Mouse (Mus musculus): ENCODE measurements around the gene Fcer1g. TPM values are rescaled to one million over a fixed set of nuclear protein-coding genes. Genes with fewer than 3 reads are reported as not detected.

Gene Fcer1g
- total RNA-seq, 2 experiments from 2014 or later: 3.7 to 14.3 TPM

DNA sequence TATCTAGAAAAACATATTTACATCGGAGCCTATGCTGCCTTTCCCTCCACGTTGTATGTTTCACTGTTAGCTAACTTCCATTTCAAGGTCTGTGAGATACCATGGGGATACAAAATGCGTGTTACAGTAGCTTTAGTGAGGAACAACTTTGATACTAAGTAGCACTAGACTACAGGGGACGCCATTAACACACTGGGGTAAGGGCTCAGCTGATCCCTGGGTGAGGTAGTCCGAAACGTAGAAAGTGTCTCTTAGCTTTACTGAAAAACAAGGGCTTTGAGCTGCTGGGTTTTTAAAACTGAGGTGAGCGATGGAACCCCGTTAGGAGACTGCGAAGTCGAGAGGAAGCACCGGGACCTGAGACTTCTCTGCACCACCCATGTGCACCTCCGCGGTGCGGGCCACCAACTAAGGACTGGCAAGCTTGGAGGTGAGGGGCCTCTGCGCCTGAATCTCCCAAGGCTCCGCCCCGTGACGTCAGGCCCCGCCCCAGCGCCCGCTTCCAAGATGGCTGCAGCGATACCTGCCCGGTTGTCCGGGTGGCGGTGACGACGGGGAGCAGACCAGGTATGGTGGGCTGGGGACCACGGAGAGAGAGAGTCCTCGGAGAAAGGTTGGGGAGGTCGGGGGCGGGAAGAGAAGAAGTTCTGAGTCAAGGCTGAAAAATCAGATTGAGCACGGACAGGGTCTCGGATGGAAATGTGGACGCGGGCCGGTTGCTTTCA lies 35.8 kb upstream of the Fcer1g start, which contains the start of gene B4galt3:
Gene B4galt3 (plus strand): TSS at position 481 of the 725 bp plus-strand sequence.
- ATAC-seq (replicated peaks; ENCODE audit: low FRiP score, low TSS enrichment, poor library complexity, severe bottlenecking): peak; percentile 97

- no peak for ATAC-seq (replicated peaks; ENCODE audit: low FRiP score, low TSS enrichment, poor library complexity, severe bottlenecking)
These were observed 34.2 kb upstream of the Fcer1g start for GRCm38 (mm10) chr1:171268341-171268740.

DNA sequence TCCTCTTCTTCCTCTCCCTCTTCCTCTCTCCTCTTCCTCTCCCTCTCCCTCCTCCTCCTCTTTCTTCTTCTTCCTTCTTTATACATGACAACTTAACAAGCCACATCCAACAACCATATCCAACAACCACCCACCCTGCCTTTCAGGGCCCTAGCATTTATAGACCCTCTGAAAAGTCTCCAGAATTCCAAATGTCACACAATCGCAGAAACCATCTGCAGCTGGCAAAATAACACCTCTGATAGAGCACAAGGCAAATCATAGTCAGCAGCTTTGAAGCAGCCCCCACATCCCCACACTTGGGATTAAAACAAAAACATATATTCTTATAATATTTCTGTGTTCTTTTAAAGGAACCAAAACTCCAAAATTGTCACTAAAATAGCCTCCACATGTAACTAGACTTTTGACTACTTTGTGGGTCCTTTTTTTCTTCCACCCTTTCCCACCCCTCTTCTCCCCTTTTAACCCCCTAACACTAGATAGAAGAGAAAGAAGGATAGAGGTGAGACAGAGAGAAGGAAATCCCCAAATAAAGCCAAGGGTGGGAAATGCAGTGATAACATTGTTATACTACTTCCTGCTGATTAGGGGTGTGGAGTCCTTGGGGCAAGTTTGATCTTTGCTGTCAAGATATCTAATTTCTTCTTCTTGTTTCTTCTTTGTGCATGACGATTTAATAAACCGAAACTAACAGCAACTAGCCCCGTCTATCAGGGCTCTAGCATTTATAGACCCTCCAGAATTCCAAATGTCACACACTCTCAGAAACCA lies 32.0 kb upstream of the Fcer1g start:
- ATAC-seq (replicated peaks; ENCODE audit: low FRiP score, low TSS enrichment, poor library complexity, severe bottlenecking): no peak

GRCm38 (mm10) chr1:171263666-171264461 lies 29.7 kb upstream of the Fcer1g start:
- no peak for ATAC-seq (replicated peaks; ENCODE audit: low FRiP score, low TSS enrichment, poor library complexity, severe bottlenecking)

DNA sequence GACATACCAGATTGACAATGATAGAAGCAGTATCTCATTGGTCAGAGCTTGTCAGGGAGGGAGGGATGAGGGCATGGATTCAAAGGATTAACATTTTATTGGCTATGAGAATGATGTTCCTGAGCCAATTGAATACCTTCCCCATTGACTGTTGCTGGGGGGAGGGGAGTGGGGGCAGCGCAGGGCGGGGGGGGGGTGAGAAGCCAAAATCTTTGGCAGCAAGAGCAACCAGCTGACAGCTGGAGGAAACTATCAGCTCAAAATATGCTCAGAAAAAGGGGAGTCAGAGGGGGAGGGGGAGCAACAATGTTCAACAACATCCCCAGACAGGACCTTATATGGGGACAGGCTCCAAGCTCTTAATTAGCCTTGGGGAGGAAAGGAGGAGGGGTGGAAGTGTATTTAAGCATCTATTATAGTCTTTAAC lies 29.0 kb upstream of the Fcer1g start:
- ATAC-seq (replicated peaks; ENCODE audit: low FRiP score, low TSS enrichment, poor library complexity, severe bottlenecking): no peak

GRCm38 (mm10) chr1:171262594-171263130 lies 28.5 kb upstream of the Fcer1g start:
- ATAC-seq (replicated peaks; ENCODE audit: low FRiP score, low TSS enrichment, poor library complexity, severe bottlenecking): peak; percentile 25; the same call in 1 of the 2 replicates

GRCm38 (mm10) chr1:171260316-171260715 lies 26.2 kb upstream of the Fcer1g start:
- ATAC-seq (replicated peaks; ENCODE audit: low FRiP score, low TSS enrichment, poor library complexity, severe bottlenecking): no peak

DNA sequence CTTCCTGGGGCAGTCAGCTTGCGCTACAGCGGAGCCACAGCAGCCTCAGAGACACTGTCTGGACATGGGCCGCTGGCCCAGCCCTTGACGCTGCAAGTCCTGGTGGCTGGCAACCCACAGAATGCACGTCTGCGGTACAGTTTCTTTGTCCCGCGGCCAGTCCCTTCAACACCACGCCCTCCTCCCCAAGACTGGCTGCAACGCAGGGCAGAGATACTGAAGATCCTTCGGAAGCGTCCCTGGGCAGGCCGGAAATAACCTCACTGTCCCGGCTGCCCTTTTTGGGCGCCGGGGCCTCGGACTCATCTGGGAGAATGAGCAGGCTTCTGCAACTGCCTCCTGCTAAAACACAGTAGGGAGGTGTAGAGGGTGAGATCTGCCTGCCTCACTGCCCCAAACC lies 24.8 kb upstream of the Fcer1g start:
- 0 out of 2 replicates have a peak, but pooled peaks have one; percentile 17 for ATAC-seq (replicated peaks; ENCODE audit: low FRiP score, low TSS enrichment, poor library complexity, severe bottlenecking)

DNA sequence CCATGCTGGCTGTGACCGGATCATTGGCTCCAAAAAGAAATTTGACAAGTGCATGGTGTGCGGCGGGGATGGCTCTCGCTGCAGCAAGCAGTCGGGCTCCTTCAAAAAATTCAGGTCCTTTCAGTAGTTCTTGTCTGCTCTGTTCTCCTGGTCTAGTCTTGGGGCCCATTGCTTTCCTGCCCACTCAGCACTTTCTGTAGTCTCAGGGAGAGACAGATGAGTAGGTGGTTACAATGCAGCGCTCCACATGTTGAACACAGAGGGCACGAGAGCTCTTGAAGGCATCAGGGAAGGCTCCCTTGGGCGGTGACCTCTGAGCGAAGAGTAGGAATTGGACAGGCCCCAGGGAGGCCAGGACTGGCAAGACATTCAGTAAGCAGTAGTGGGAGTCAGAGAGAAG lies 23.6 kb upstream of the Fcer1g start:
- no peak for ATAC-seq (replicated peaks; ENCODE audit: low FRiP score, low TSS enrichment, poor library complexity, severe bottlenecking)

DNA sequence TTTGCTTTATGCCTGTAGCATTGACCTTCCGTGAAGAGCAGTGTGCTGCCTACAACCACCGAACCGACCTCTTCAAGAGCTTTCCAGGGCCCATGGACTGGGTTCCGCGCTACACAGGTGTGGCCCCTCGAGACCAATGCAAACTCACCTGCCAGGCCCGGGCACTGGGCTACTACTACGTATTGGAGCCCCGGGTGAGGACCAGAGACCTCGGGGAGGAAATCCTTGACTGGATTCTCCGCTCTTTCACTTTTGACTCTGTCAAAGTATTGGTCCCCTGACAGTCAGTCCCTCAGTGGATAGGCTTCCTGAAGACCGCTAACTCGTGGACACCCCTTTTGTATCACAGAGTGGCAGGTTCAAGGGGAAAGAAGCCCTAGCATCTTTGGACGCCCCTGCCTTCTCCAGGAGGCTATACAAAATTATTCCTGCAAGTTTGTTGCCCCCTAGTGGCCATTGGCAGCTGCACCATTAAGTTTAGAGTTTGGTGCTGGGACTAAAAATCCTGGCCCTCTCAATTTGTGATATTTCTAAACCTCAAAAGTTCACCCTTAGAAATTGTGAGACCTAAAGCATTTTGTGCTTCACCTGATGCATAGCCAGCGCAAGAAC lies 22.9 kb upstream of the Fcer1g start:
- ATAC-seq (replicated peaks; ENCODE audit: low FRiP score, low TSS enrichment, poor library complexity, severe bottlenecking): peak; percentile 64

DNA sequence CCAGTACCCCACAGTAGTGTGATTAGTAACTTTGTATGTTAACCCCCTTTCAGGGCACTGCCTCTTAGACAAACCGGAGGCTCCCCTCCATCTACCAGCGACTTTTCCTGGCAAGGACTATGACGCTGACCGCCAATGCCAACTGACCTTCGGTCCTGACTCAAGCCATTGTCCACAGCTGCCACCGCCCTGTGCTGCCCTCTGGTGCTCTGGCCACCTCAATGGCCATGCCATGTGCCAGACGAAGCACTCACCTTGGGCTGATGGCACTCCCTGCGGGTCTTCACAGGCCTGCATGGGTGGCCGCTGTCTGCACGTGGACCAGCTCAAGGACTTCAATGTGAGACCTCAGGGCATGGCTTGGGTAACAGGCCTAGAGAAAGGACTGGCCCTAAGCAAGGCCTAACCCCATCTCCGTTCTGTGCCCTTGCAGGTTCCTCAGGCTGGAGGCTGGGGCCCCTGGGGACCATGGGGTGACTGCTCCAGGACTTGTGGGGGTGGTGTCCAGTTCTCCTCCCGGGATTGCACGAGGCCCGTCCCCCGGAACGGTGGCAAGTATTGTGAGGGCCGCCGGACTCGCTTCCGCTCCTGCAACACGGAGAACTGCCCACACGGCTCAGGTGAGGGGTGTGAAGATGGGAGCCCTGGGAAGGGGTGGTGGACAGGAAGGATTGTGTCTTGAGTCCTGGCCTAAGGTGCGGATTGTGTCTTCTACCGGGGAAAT lies 22.1 kb upstream of the Fcer1g start:
- ATAC-seq (replicated peaks; ENCODE audit: low FRiP score, low TSS enrichment, poor library complexity, severe bottlenecking): no peak

GRCm38 (mm10) chr1:171252415-171252814 lies 18.2 kb upstream of the Fcer1g start:
- ATAC-seq (replicated peaks; ENCODE audit: low FRiP score, low TSS enrichment, poor library complexity, severe bottlenecking): no peak

DNA sequence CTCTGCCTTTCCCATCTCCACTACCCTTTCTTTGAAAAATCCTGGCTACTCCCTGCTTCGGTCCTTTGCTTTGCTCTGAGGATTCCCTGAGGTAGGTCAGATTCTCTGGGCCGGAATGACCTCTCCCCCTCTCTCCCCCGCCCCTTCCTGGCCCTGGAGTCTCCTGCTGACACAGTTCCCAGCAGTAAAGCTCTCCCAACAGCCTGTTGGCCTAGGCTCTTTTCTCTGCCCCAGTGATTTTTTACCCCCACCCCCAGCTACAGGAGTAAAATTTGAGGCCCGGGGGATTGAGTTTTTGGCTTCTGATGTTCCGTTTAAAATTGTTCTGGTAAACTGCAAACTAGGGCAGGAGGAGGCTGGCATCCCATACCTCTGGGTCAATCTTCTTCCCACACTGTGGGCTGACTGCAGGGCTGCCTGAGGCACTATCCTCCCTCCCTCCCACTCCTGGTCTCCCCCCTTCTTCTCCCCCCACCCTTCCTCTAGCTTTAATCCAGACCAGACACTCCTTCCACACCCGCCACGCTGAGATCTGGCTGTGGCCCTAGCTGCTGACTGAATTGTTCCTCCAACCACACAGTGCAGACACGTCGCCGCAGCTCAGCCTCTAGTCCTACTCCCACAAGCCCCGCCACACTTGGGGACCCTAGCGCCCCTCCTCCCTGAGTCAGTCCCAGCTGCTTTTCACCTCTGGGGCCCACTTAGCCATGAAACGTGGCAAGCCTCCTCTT lies 17.6 kb upstream of the Fcer1g start:
- ATAC-seq (replicated peaks; ENCODE audit: low FRiP score, low TSS enrichment, poor library complexity, severe bottlenecking): no peak

- no peak for ATAC-seq (replicated peaks; ENCODE audit: low FRiP score, low TSS enrichment, poor library complexity, severe bottlenecking)
These were observed 16.8 kb upstream of the Fcer1g start, which contains the start of gene Ndufs2 for GRCm38 (mm10) chr1:171250680-171251593. Gene Ndufs2 (minus strand): TSS chr1:171251388.

DNA sequence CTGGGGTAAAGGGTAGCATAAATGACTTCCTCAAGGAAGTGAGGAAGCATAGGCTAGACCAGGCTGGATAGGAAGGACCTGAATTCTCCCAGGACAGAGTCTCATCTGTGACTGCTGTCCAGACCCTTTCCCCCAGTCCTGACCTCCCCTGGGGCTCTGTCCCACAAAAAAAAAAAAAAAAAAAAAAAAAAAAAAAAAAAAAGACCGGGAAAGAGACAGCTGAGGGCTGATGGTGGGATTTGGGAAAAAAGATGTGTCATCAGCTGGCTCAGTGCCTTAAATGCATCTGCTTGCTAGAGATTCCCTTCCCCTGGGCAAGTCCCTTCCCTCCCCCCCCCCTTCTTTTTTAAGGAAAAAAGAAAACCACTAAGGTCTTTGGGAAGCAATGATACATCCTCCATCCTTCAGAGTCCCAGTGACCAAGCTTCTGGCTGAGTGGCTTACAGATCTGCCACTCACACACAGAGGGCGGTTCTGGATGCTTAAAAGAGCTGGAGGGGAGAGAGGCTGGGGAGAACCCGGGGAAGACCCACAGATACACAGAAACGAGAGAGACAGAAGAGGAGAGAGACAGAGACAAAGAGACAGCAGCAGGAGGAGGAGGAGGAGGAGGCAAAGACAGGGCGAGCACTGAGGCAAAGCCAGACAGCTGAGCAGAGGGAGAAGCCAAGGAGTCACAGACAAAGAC lies 15.9 kb upstream of the Fcer1g start, which contains the start of gene Adamts4:
Gene Adamts4 (plus strand): TSS at position 509 of the 688 bp plus-strand sequence.
- ATAC-seq (replicated peaks; ENCODE audit: low FRiP score, low TSS enrichment, poor library complexity, severe bottlenecking): no peak
